Mouse (Mus musculus) neural tube, embryonic 15.5 days (tissue): ENCODE data around the gene Nelfcd. TPM values are rescaled to one million over a fixed set of nuclear protein-coding genes. Genes with fewer than 3 reads are reported as not detected.

Experiments
- polyA plus RNA-seq: library from polyadenylated mRNA; unstranded; fragments of >200 nt; fragmentation: Nextera tagmentation; extraction: Ambion mirVana; gene quantifications from 2 replicates; pipeline ENCODE4 v1.2.1, GENCODE M21; 2015

Gene Nelfcd
- polyA plus RNA-seq, 1 experiment from 2014 or later: 101 TPM

Other genes starting within 250 kb of the Nelfcd start
- gene Gnas, start 131.5 kb upstream of the Nelfcd start, polyA plus RNA-seq: 1,725 and 1,770 TPM in 2 replicates
- 17.0 and 19.8 TPM in 2 replicates for gene Gm20721, start 69.1 kb upstream of the Nelfcd start, polyA plus RNA-seq
- gene Ctsz, start 23.2 kb downstream of the Nelfcd start, polyA plus RNA-seq: 85.7 and 106 TPM in 2 replicates
- 0.29 and 0.50 TPM in 2 replicates for gene Tubb1, start 34.9 kb downstream of the Nelfcd start, polyA plus RNA-seq
- 758 and 902 TPM in 2 replicates for gene Atp5e, start 48.3 kb downstream of the Nelfcd start, polyA plus RNA-seq
- gene Prelid3b, start 57.3 kb downstream of the Nelfcd start, polyA plus RNA-seq: 110 and 112 TPM in 2 replicates
- 0.01 TPM in 1 of 2 replicates, not detected in the other for gene Zfp831, start 227.7 kb downstream of the Nelfcd start, polyA plus RNA-seq